Mouse (Mus musculus) thymus, adult 2 months (tissue): ENCODE measurements at regions not wholly inside any gene's neighbourhood (a gene's known extent, or its start where the extent isn't known, plus 50 kb on each side); places are given as distances from the start of the nearest gene placed in this dataset.

ENCODE experiments used
- CTCF ChIP-seq: fragments of 200-500 bp; IDR thresholded peaks from 2 replicates; pipeline ENCODE4 v1.5.1; 2012; ENCODE audit warnings: mild to moderate bottlenecking, control low read depth, low read length, moderate library complexity, borderline replicate concordance; ENCODE audit not compliant: control insufficient read depth, poor library complexity, insufficient read depth; ENCODE audit errors: extremely low read depth
- POLR2A ChIP-seq: fragments of 200-500 bp; IDR thresholded peaks from 2 replicates; pipeline ENCODE4 v1.6.1; 2012; ENCODE audit warnings: mild to moderate bottlenecking, low read length, control low read depth, moderate library complexity; ENCODE audit not compliant: control insufficient read depth, poor library complexity, insufficient read depth; ENCODE audit errors: extremely low read depth

DNA sequence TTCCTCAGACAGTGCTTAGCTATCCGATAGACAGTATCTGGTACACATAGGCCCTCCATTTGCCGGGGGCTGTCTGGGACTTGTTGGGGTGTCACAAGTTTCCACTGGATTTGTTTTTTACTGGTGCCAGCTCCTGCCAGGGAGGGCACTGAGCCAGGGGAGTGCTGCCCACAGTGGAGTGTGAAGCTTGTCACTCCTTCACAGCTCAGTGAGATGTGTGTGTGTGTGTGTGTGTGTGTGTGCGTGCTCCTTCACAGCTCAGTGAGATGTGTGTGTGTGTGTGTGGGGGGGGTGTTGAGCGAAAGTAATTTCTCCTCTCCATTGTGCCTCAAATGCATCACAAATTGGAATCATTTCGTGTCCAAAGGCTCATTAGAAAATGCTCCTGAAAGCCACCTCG, 632.5 kb upstream of the Auts2 start:
- TF ChIP-seq CTCF (no peak), POLR2A (no peak)
